Mouse (Mus musculus) limb, embryonic 13.5 days (tissue): ENCODE data around the gene Mlycd. TPM values are rescaled to one million over a fixed set of nuclear protein-coding genes. Genes with fewer than 3 reads are reported as not detected.

Source experiments
- ATAC-seq: fragments of 200-750 bp; cut with Nextera tagmentation; 2 replicates; pipeline ENCODE4 v1.8.0; 2017; ENCODE audit warnings: low read depth, moderate number of reproducible peaks, moderate TSS enrichment; ENCODE audit not compliant: low FRiP score
- H3K27ac ChIP-seq: fragments of 300-500 bp; sonication (generic); 2 replicates; pipeline ENCODE4 v1.5.1; 2015; ENCODE audit warnings: inconsistent platforms, mild to moderate bottlenecking, moderate library complexity
- H3K27me3 ChIP-seq: fragments of 300-500 bp; sonication (generic); 2 replicates; pipeline ENCODE4 v1.6.1; 2015; ENCODE audit warnings: mild to moderate bottlenecking, inconsistent platforms
- H3K36me3 ChIP-seq: fragments of 300-500 bp; sonication (generic); 2 replicates; pipeline ENCODE4 v1.6.1; 2015; ENCODE audit warnings: inconsistent platforms, mild to moderate bottlenecking, moderate library complexity
- H3K4me1 ChIP-seq: fragments of 300-500 bp; sonication (generic); 2 replicates; pipeline ENCODE4 v1.6.1; 2015; ENCODE audit warnings: inconsistent platforms
- H3K4me2 ChIP-seq: fragments of 300-500 bp; sonication (generic); replicated peaks from 2 replicates; pipeline ENCODE4 v1.6.1; 2015; ENCODE audit warnings: inconsistent platforms, mild to moderate bottlenecking, moderate library complexity
- H3K4me3 ChIP-seq: fragments of 300-500 bp; sonication (generic); 2 replicates; pipeline ENCODE4 v1.5.1; 2015; ENCODE audit warnings: moderate library complexity, mild to moderate bottlenecking, inconsistent platforms
- H3K9ac ChIP-seq: fragments of 300-500 bp; sonication (generic); 2 replicates; pipeline ENCODE4 v1.6.1; 2015; ENCODE audit warnings: mild to moderate bottlenecking, inconsistent platforms
- H3K9me3 ChIP-seq: fragments of 300-500 bp; sonication (generic); 2 replicates; pipeline ENCODE4 v1.6.1; 2016; ENCODE audit warnings: inconsistent platforms
- WGBS: fragments of 180-500 bp; shearing (Covaris S2); methylation state at CpG from one replicate; pipeline ENCODE4 v1.1.7; 2015; 5-methylcytosine and 5-hydroxymethylcytosine counted together
- polyA plus RNA-seq: library from polyadenylated mRNA; unstranded; fragments of >200 nt; fragmentation: Nextera tagmentation; extraction: Ambion mirVana; gene quantifications from 2 replicates; pipeline ENCODE4 v1.2.1, GENCODE M21; 2015

The Mlycd gene
- polyA plus RNA-seq, 1 experiment from 2014 or later = 9.6 TPM

GRCm38 (mm10) chr8:119426069-119426735 is 31.5 kb downstream of the Mlycd start:
- ATAC-seq = no peak
- Histone ChIP-seq H3K9me3 (no peaks in the 10 kb centered on the region), H3K4me3 (no peak overlapping the region), H3K4me2 (no peak overlapping the region), H3K27ac (peak overlapping the region; percentile 61; the same call in 1 of the 2 replicates), H3K36me3 (no peaks in the 10 kb centered on the region), H3K4me1 (peaks cover 23% of the 10 kb centered on the region), H3K27me3 (no peaks in the 10 kb centered on the region), H3K9ac (no peak overlapping the region)
- 75% methylated on average over 6 of the region's 6 CpGs for WGBS

- no peak overlapping the region for H3K4me2 ChIP-seq
- no peak overlapping the region for H3K9ac ChIP-seq
- H3K27ac ChIP-seq = no peak overlapping the region
- WGBS = 75% methylated on average over 12 of the region's 12 CpGs
- peaks cover 13% of the 10 kb centered on the region for H3K4me1 ChIP-seq
- no peak overlapping the region for H3K4me3 ChIP-seq
- ATAC-seq = no peak
- H3K27me3 ChIP-seq = no peaks in the 10 kb centered on the region
- no peaks in the 10 kb centered on the region for H3K9me3 ChIP-seq
- H3K36me3 ChIP-seq = no peaks in the 10 kb centered on the region
These were observed 33.1 kb downstream of the Mlycd start for GRCm38 (mm10) chr8:119427634-119428349.

- ATAC-seq = no peak
These were observed 33.7 kb downstream of the Mlycd start for GRCm38 (mm10) chr8:119428350-119428740.

GRCm38 (mm10) chr8:119428766-119429327 is 34.2 kb downstream of the Mlycd start:
- WGBS = 79% methylated on average over 5 of the region's 5 CpGs
- no peaks in the 10 kb centered on the region for H3K36me3 ChIP-seq

More at GRCm38 (mm10) chr8:119428350-119428740, 33.7 kb downstream of the Mlycd start:
- Histone ChIP-seq H3K4me2 (no peak overlapping the region), H3K36me3 (no peaks in the 10 kb centered on the region), H3K9ac (no peak overlapping the region), H3K27me3 (no peaks in the 10 kb centered on the region), H3K27ac (no peak overlapping the region), H3K9me3 (no peaks in the 10 kb centered on the region), H3K4me1 (peaks cover 13% of the 10 kb centered on the region), H3K4me3 (no peak overlapping the region)
- WGBS = 70% methylated on average over 7 of the region's 7 CpGs

GRCm38 (mm10) chr8:119429552-119429951 is 34.9 kb downstream of the Mlycd start:
- H3K4me2 ChIP-seq = no peak overlapping the region
- 84% methylated on average over 3 of the region's 3 CpGs for WGBS
- H3K36me3 ChIP-seq = no peaks in the 10 kb centered on the region
- H3K4me1 ChIP-seq = peaks cover 5% of the 10 kb centered on the region; the same call in 1 of the 2 replicates
- no peak overlapping the region for H3K27ac ChIP-seq
- no peak overlapping the region for H3K4me3 ChIP-seq
- no peak for ATAC-seq
- H3K27me3 ChIP-seq = no peaks in the 10 kb centered on the region
- H3K9me3 ChIP-seq = no peaks in the 10 kb centered on the region
- H3K9ac ChIP-seq = no peak overlapping the region

More at GRCm38 (mm10) chr8:119428766-119429327, 34.2 kb downstream of the Mlycd start:
- peaks cover 8% of the 10 kb centered on the region for H3K4me1 ChIP-seq
- no peak overlapping the region for H3K9ac ChIP-seq
- no peak overlapping the region for H3K4me2 ChIP-seq
- H3K27ac ChIP-seq = no peak overlapping the region
- H3K27me3 ChIP-seq = no peaks in the 10 kb centered on the region
- no peak for ATAC-seq
- no peaks in the 10 kb centered on the region for H3K9me3 ChIP-seq
- H3K4me3 ChIP-seq = no peak overlapping the region

- Histone ChIP-seq H3K9ac (no peak overlapping the region), H3K9me3 (no peaks in the 10 kb centered on the region), H3K27ac (no peak overlapping the region), H3K4me1 (peaks cover 5% of the 10 kb centered on the region; the same call in 1 of the 2 replicates), H3K4me3 (no peak overlapping the region), H3K4me2 (no peak overlapping the region), H3K27me3 (no peaks in the 10 kb centered on the region), H3K36me3 (no peaks in the 10 kb centered on the region)
- 69% methylated on average over 8 of the region's 8 CpGs for WGBS
- ATAC-seq = no peak
These were observed 35.6 kb downstream of the Mlycd start for GRCm38 (mm10) chr8:119430250-119430649.

- no peak overlapping the region for H3K4me2 ChIP-seq
These were observed 36.0 kb downstream of the Mlycd start for GRCm38 (mm10) chr8:119430690-119431089.

GRCm38 (mm10) chr8:119432372-119432771 is 37.7 kb downstream of the Mlycd start:
- WGBS = 68% methylated on average over 3 of the region's 3 CpGs
- H3K9me3 ChIP-seq = no peaks in the 10 kb centered on the region
- no peaks in the 10 kb centered on the region for H3K27me3 ChIP-seq
- no peak overlapping the region for H3K27ac ChIP-seq
- H3K4me1 ChIP-seq = peaks cover 14% of the 10 kb centered on the region
- no peak overlapping the region for H3K9ac ChIP-seq
- no peak for ATAC-seq
- no peaks in the 10 kb centered on the region for H3K36me3 ChIP-seq
- no peak overlapping the region for H3K4me3 ChIP-seq
- no peak overlapping the region for H3K4me2 ChIP-seq

More at GRCm38 (mm10) chr8:119430690-119431089, 36.0 kb downstream of the Mlycd start:
- H3K9ac ChIP-seq = no peak overlapping the region
- 87% methylated on average over 7 of the region's 7 CpGs for WGBS
- H3K4me1 ChIP-seq = peaks cover 5% of the 10 kb centered on the region; the same call in 1 of the 2 replicates
- no peaks in the 10 kb centered on the region for H3K27me3 ChIP-seq
- no peak for ATAC-seq
- no peaks in the 10 kb centered on the region for H3K9me3 ChIP-seq
- no peak overlapping the region for H3K27ac ChIP-seq
- H3K36me3 ChIP-seq = no peaks in the 10 kb centered on the region
- no peak overlapping the region for H3K4me3 ChIP-seq

GRCm38 (mm10) chr8:119433582-119434174 is 39.0 kb downstream of the Mlycd start, which contains the start of gene Osgin1:
Gene Osgin1 (plus strand): TSS chr8:119434124.
- Histone ChIP-seq H3K4me3 (no peak within 1 kb of the TSS), H3K36me3 (no peaks in the 10 kb centered on the region), H3K27ac (no peak within 1 kb of the TSS), H3K4me2 (no peak within 1 kb of the TSS), H3K9me3 (no peaks in the 10 kb centered on the region), H3K4me1 (peaks cover 8% of the 10 kb centered on the region), H3K9ac (peak within 1 kb of the TSS; percentile 1; the same call in 1 of the 2 replicates), H3K27me3 (no peaks in the 10 kb centered on the region)
- no peak for ATAC-seq
- WGBS = 90% methylated on average over 13 of the region's 13 CpGs

- H3K4me3 ChIP-seq = no peak overlapping the region
- H3K27me3 ChIP-seq = no peaks in the 10 kb centered on the region
- no peak overlapping the region for H3K4me2 ChIP-seq
- 67% methylated on average over 6 of the region's 6 CpGs for WGBS
- H3K9ac ChIP-seq = peak overlapping the region; percentile 1; the same call in 1 of the 2 replicates
- no peaks in the 10 kb centered on the region for H3K36me3 ChIP-seq
- no peaks in the 10 kb centered on the region for H3K9me3 ChIP-seq
- H3K27ac ChIP-seq = no peak overlapping the region
- no peak for ATAC-seq
- H3K4me1 ChIP-seq = peaks cover 8% of the 10 kb centered on the region
These were observed 39.9 kb downstream of the Mlycd start for GRCm38 (mm10) chr8:119434569-119434968.

GRCm38 (mm10) chr8:119435527-119435926 is 40.8 kb downstream of the Mlycd start:
- WGBS = 84% methylated on average over 7 of the region's 7 CpGs
- no peaks in the 10 kb centered on the region for H3K9me3 ChIP-seq

GRCm38 (mm10) chr8:119436331-119436730 is 41.7 kb downstream of the Mlycd start:
- WGBS = 85% methylated on average over 10 of the region's 10 CpGs
- H3K9ac ChIP-seq = no peak overlapping the region
- peaks cover 1% of the 10 kb centered on the region; the same call in 1 of the 2 replicates for H3K27me3 ChIP-seq
- H3K4me3 ChIP-seq = no peak overlapping the region
- no peak for ATAC-seq
- no peaks in the 10 kb centered on the region for H3K36me3 ChIP-seq
- H3K4me2 ChIP-seq = no peak overlapping the region
- H3K27ac ChIP-seq = no peak overlapping the region
- H3K4me1 ChIP-seq = peaks cover 22% of the 10 kb centered on the region
- no peaks in the 10 kb centered on the region for H3K9me3 ChIP-seq

More at GRCm38 (mm10) chr8:119435527-119435926, 40.8 kb downstream of the Mlycd start:
- no peak overlapping the region for H3K9ac ChIP-seq
- H3K4me3 ChIP-seq = no peak overlapping the region
- no peak overlapping the region for H3K27ac ChIP-seq
- H3K36me3 ChIP-seq = no peaks in the 10 kb centered on the region
- H3K4me1 ChIP-seq = peaks cover 16% of the 10 kb centered on the region
- H3K27me3 ChIP-seq = no peaks in the 10 kb centered on the region
- no peak for ATAC-seq
- no peak overlapping the region for H3K4me2 ChIP-seq
